Mouse (Mus musculus): ENCODE results near the gene Agfg2.

GRCm38 (mm10) chr5:137679726-137680125 is 4.8 kb downstream of the Agfg2 start:
- TF ChIP-seq CTCF (IDR thresholded peaks at IDR 0.05) (no peak), EP300 (IDR thresholded peaks at IDR 0.05) (no peak)

All from lung, postnatal 0 days (tissue).